Mouse (Mus musculus): Measurements from ENCODE around the gene Cd4.

The Cd4 gene

GRCm38 (mm10) chr6:124883351-124883750 lies 4.7 kb downstream of the Cd4 start:
- no peak for DNase-seq

GRCm38 (mm10) chr6:124881821-124882220 lies 6.2 kb downstream of the Cd4 start:
- no peak for DNase-seq

- DNase-seq, result no peak
Measured at GRCm38 (mm10) chr6:124879390-124879789, 8.6 kb downstream of the Cd4 start.

- no peak for DNase-seq
Measured at GRCm38 (mm10) chr6:124874348-124874747, 13.7 kb downstream of the Cd4 start.

GRCm38 (mm10) chr6:124866560-124866959 lies 21.5 kb downstream of the Cd4 start:
- no peak for DNase-seq

- no peak for DNase-seq
Measured at GRCm38 (mm10) chr6:124865766-124866362, 22.2 kb downstream of the Cd4 start.

- DNase-seq, result peak; percentile 79
Measured at GRCm38 (mm10) chr6:124863658-124864298, 24.2 kb downstream of the Cd4 start, which contains the start of gene Gpr162. Gene Gpr162 (minus strand): TSS chr6:124863983.

- no peak for DNase-seq
Measured at GRCm38 (mm10) chr6:124863125-124863657, 24.8 kb downstream of the Cd4 start.

GRCm38 (mm10) chr6:124862406-124863124 lies 25.5 kb downstream of the Cd4 start:
- peak; percentile 51 for DNase-seq

- no peak for DNase-seq
Measured at GRCm38 (mm10) chr6:124861802-124862201, 26.2 kb downstream of the Cd4 start.

GRCm38 (mm10) chr6:124861266-124861665 lies 26.8 kb downstream of the Cd4 start:
- peak; percentile 22 for DNase-seq

- no peak for DNase-seq
Measured at GRCm38 (mm10) chr6:124860511-124860910, 27.5 kb downstream of the Cd4 start.

- DNase-seq, result peak; percentile 88
Measured at GRCm38 (mm10) chr6:124859725-124860124, 28.3 kb downstream of the Cd4 start.

- no peak for DNase-seq
Measured at GRCm38 (mm10) chr6:124858561-124859318, 29.3 kb downstream of the Cd4 start.

GRCm38 (mm10) chr6:124857840-124858530 lies 30.0 kb downstream of the Cd4 start:
- no peak for DNase-seq

GRCm38 (mm10) chr6:124856916-124857839 lies 30.8 kb downstream of the Cd4 start, which contains the start of gene P3h3:
Gene P3h3 (minus strand): TSS chr6:124857752.
- DNase-seq, result peak; percentile 88

GRCm38 (mm10) chr6:124856321-124856720 lies 31.7 kb downstream of the Cd4 start:
- DNase-seq, result peak; percentile 55

- DNase-seq, result no peak
Measured at GRCm38 (mm10) chr6:124854647-124855046, 33.4 kb downstream of the Cd4 start.

GRCm38 (mm10) chr6:124850535-124850934 lies 37.5 kb downstream of the Cd4 start:
- no peak for DNase-seq

GRCm38 (mm10) chr6:124847305-124847704 lies 40.7 kb downstream of the Cd4 start:
- peak; percentile 91 for DNase-seq
